Mouse (Mus musculus): ENCODE measurements around the gene Dscaml1. TPM values are rescaled to one million over a fixed set of nuclear protein-coding genes. Genes with fewer than 3 reads are reported as not detected.

Gene Dscaml1
- polyA plus RNA-seq, 1 experiment = 0.62 TPM

DNA sequence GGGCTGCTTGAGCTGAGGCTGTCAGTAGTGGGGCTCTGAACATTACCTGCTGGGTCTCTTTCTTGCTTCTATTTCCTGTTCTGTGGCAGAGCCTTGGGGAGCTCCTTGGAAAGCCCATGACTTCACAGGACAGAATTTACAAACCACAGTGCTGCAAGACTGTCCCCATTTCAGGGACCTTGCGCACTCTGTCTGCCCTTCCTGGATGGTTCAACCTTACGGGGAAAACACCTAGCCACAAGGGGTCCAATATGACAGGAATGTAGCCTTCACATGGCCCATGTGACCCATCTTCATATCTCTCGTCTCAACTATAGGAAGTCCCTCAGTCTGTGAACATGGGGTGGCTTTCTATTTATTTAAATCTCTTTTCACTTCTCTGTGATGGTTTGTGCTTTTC lies 68.5 kb downstream of the Dscaml1 start:
- H3K27me3 ChIP-seq (ENCODE audit: control insufficient read depth, insufficient read depth, low read length) = no peaks in the 10 kb centered on the region
- 91% methylated on average over 3 of the region's 3 CpGs for WGBS
- no peak overlapping the region for H3K27ac ChIP-seq (ENCODE audit: insufficient read depth, low read depth, low read length)
- no peaks in the 10 kb centered on the region for H3K4me1 ChIP-seq (ENCODE audit: control insufficient read depth, insufficient read depth, insufficient read length, low read length)
- no peak overlapping the region for H3K4me3 ChIP-seq (ENCODE audit: low read depth, low read length)
- no peak for TF ChIP-seq POLR2A (IDR thresholded peaks at IDR 0.05; ENCODE audit: low read depth, low read length)
- no peak for TF ChIP-seq CTCF (IDR thresholded peaks at IDR 0.05; ENCODE audit: extremely low read depth, insufficient read length, insufficient replicate concordance, low read depth, low read length)
- H3K36me3 ChIP-seq (ENCODE audit: control insufficient read depth, insufficient read depth, low read length) = no peaks in the 10 kb centered on the region

DNA sequence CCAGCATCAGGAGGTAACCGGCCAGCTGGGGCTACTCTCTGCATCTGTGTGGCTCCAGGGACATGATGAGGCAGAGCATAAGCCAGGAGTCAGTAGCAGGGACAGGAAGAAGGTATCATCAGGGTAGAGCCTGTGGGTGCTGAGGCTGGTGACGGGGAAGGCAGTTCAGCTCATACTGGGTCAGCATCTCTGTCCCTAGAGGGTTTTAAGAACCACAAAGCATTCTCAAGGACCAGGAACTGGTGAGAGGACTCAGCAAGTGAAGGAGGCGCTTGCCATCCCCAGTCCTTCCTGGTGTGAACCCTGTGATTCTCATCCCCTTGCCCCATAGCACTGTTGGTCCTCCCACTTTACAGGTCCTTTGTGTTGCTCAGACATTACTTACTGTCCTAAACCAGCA lies 69.9 kb downstream of the Dscaml1 start:
- no peak for TF ChIP-seq POLR2A (IDR thresholded peaks at IDR 0.05; ENCODE audit: low read depth, low read length)
- TF ChIP-seq CTCF (IDR thresholded peaks at IDR 0.05; ENCODE audit: extremely low read depth, insufficient read length, insufficient replicate concordance, low read depth, low read length) = no peak
- H3K4me1 ChIP-seq (ENCODE audit: control insufficient read depth, insufficient read depth, insufficient read length, low read length) = no peaks in the 10 kb centered on the region; the same call in 1 of the 2 replicates

DNA sequence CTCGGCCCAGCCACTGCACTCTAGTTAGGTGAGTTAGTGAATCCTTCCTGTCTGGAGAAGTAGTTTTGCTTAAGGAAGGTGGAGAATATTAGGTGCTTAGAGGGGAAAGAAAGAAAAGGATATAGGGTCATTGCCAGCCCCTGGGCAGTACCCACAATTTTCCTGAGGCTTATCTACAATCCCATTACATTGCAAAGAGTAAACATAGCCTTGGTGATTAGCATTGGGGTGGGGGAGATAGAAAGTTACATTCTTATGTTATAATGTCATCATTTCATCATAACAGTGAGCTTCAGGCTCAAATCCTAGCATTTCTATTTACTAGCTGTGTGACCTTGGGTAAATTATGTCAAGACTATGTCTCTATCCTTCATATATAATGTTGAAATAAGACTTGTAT lies 70.5 kb downstream of the Dscaml1 start:
- Histone ChIP-seq H3K36me3 (ENCODE audit: control insufficient read depth, insufficient read depth, low read length) (no peaks in the 10 kb centered on the region), H3K27ac (ENCODE audit: insufficient read depth, low read depth, low read length) (no peak overlapping the region), H3K4me3 (ENCODE audit: low read depth, low read length) (no peak overlapping the region), H3K27me3 (ENCODE audit: control insufficient read depth, insufficient read depth, low read length) (no peaks in the 10 kb centered on the region), H3K4me1 (ENCODE audit: control insufficient read depth, insufficient read depth, insufficient read length, low read length) (no peaks in the 10 kb centered on the region; the same call in 1 of the 2 replicates)
- no peak for TF ChIP-seq POLR2A (IDR thresholded peaks at IDR 0.05; ENCODE audit: low read depth, low read length)
- 39% methylated on average over 1 of the region's 1 CpGs for WGBS

More for the DNA sequence above, 69.9 kb downstream of the Dscaml1 start:
- Histone ChIP-seq H3K27me3 (ENCODE audit: control insufficient read depth, insufficient read depth, low read length) (no peaks in the 10 kb centered on the region), H3K27ac (ENCODE audit: insufficient read depth, low read depth, low read length) (no peak overlapping the region), H3K36me3 (ENCODE audit: control insufficient read depth, insufficient read depth, low read length) (no peaks in the 10 kb centered on the region), H3K4me3 (ENCODE audit: low read depth, low read length) (no peak overlapping the region)
- 93% methylated on average over 3 of the region's 3 CpGs for WGBS

DNA sequence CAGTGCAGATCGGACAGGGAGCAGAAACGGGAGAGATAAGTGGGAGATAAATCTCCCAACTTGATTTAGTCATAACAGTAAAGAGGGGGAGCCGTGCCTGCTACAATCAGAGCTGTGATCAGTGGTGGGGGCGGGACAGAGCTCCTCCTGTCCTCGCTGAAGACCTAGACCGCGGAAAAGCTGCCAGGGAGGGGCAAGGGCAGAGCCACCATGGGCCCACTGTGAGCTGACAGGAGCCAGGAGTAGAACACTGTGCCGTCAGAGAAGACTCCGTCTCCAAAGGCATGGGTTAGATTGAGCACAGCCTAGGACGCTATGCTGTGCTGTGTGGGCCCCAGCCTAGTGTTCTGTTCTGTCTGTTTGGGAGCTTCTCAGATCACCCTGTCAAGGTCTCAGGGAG lies 72.8 kb downstream of the Dscaml1 start:
- no peak overlapping the region for H3K27ac ChIP-seq (ENCODE audit: insufficient read depth, low read depth, low read length)
- TF ChIP-seq POLR2A (IDR thresholded peaks at IDR 0.05; ENCODE audit: low read depth, low read length) (no peak), CTCF (IDR thresholded peaks at IDR 0.05; ENCODE audit: extremely low read depth, insufficient read length, insufficient replicate concordance, low read depth, low read length) (no peak)
- H3K4me3 ChIP-seq (ENCODE audit: low read depth, low read length) = no peak overlapping the region
- no peaks in the 10 kb centered on the region for H3K27me3 ChIP-seq (ENCODE audit: control insufficient read depth, insufficient read depth, low read length)
- 44% methylated on average over 10 of the region's 10 CpGs for WGBS
- no peaks in the 10 kb centered on the region; the same call in 1 of the 2 replicates for H3K4me1 ChIP-seq (ENCODE audit: control insufficient read depth, insufficient read depth, insufficient read length, low read length)
- H3K36me3 ChIP-seq (ENCODE audit: control insufficient read depth, insufficient read depth, low read length) = no peaks in the 10 kb centered on the region

DNA sequence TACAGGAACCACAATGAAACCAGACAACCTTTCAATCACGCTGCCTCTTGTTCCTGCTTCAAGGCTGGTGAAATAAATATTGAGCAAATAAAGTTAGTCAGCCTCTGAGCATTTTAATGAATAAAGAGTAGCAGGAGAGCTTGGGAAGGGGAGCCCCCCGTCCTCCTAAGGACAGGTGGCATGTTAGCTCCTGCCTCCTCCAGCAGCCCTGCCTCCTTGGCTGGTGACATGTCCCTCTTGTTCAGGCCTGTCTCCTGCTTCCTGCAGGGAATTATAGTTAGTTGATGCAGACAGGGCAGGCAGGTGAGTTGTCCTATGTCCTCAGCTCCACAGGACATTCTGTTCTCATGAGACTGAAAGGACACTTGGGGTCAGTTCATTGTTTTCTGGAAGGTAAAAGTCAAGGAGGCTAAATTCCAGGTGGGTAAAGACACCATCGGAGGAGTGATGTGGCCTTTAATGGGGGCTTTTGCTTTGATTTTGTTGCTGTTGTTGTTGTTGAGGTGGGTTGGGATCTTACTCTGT lies 73.7 kb downstream of the Dscaml1 start:
- H3K27ac ChIP-seq (ENCODE audit: insufficient read depth, low read depth, low read length) = no peak overlapping the region
- 90% methylated on average over 3 of the region's 3 CpGs for WGBS

DNA sequence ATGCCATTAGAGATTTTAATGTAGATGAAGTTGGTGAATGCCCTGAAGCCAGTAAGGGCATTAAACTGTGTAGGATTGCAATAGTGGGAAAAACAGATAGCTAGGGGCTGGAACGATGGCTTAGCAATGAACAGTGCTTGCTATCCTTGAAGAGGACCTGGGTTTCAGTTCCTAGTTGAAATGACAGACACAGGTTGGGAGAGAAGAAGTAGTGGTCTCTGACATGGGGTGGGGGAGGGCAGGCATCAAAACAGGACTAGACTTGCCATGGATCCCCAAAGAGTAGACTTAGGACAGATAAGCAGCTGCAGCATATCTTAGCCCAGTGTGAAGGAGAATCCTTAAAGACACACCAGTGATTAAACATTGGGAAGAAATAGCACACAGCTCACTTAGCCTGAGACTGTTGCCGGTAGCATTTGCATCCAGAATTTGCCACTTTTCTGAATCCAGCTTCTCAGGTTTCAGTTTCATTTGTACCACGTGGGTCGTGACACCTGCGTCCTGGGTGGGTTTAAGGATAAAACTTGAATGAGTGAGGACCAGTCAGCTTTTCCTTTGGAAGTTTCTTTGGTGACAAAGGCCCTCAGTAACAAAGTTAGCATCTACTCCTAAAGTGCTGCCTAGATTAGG lies 75.0 kb downstream of the Dscaml1 start:
- no peaks in the 10 kb centered on the region for H3K36me3 ChIP-seq (ENCODE audit: control insufficient read depth, insufficient read depth, low read length)
- 33% methylated on average over 5 of the region's 5 CpGs for WGBS
- no peak overlapping the region for H3K4me3 ChIP-seq (ENCODE audit: low read depth, low read length)
- no peaks in the 10 kb centered on the region for H3K27me3 ChIP-seq (ENCODE audit: control insufficient read depth, insufficient read depth, low read length)
- H3K4me1 ChIP-seq (ENCODE audit: control insufficient read depth, insufficient read depth, insufficient read length, low read length) = no peaks in the 10 kb centered on the region; the same call in 1 of the 2 replicates
- no peak overlapping the region for H3K27ac ChIP-seq (ENCODE audit: insufficient read depth, low read depth, low read length)
- TF ChIP-seq POLR2A (IDR thresholded peaks at IDR 0.05; ENCODE audit: low read depth, low read length) = no peak
- no peak for TF ChIP-seq CTCF (IDR thresholded peaks at IDR 0.05; ENCODE audit: extremely low read depth, insufficient read length, insufficient replicate concordance, low read depth, low read length)

More for the DNA sequence above, 73.7 kb downstream of the Dscaml1 start:
- H3K4me1 ChIP-seq (ENCODE audit: control insufficient read depth, insufficient read depth, insufficient read length, low read length) = no peaks in the 10 kb centered on the region; the same call in 1 of the 2 replicates
- H3K4me3 ChIP-seq (ENCODE audit: low read depth, low read length) = no peak overlapping the region
- TF ChIP-seq POLR2A (IDR thresholded peaks at IDR 0.05; ENCODE audit: low read depth, low read length) = no peak
- no peak for TF ChIP-seq CTCF (IDR thresholded peaks at IDR 0.05; ENCODE audit: extremely low read depth, insufficient read length, insufficient replicate concordance, low read depth, low read length)
- no peaks in the 10 kb centered on the region for H3K27me3 ChIP-seq (ENCODE audit: control insufficient read depth, insufficient read depth, low read length)
- H3K36me3 ChIP-seq (ENCODE audit: control insufficient read depth, insufficient read depth, low read length) = no peaks in the 10 kb centered on the region

DNA sequence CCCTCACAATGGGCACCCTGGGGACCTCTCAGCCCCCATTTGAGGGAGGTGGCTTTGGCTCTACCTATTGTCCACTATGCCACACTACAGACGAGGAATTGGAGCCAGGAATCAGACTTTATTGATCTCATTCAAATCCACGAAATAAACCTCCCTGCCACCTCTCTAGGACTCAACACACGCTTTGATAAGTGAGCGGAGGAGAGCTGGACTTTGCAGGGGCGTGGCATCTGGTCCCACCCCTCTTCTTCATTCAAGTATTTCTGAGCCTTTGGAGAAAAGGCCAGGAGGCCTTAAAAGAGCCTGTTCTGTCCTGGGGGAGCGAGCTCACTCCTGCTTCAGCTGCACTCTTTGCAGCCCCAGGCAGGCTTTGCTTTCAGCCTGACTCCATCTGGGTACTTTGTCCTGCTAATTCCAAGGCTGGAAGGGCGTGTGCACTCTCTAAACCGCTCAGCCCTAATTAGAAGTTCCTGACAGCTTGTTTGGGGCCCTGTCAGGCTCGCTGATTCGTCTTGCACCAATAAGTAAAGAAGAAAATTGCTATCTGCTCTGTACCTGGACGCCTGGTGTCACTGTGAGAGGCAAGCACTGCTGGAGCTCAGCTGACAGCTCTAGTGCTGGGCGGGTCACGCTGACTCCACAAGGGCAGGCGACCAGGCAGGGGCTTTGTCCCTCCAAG lies 75.7 kb downstream of the Dscaml1 start:
- Histone ChIP-seq H3K4me3 (ENCODE audit: low read depth, low read length) (no peak overlapping the region), H3K27me3 (ENCODE audit: control insufficient read depth, insufficient read depth, low read length) (no peaks in the 10 kb centered on the region), H3K36me3 (ENCODE audit: control insufficient read depth, insufficient read depth, low read length) (no peaks in the 10 kb centered on the region), H3K27ac (ENCODE audit: insufficient read depth, low read depth, low read length) (no peak overlapping the region), H3K4me1 (ENCODE audit: control insufficient read depth, insufficient read depth, insufficient read length, low read length) (peaks cover 2% of the 10 kb centered on the region; the same call in 1 of the 2 replicates)
- 30% methylated on average over 14 of the region's 14 CpGs for WGBS
- no peak for TF ChIP-seq CTCF (IDR thresholded peaks at IDR 0.05; ENCODE audit: extremely low read depth, insufficient read length, insufficient replicate concordance, low read depth, low read length)
- TF ChIP-seq POLR2A (IDR thresholded peaks at IDR 0.05; ENCODE audit: low read depth, low read length) = no peak

Data from small intestine, adult 2 months (tissue).